Mouse (Mus musculus): ENCODE results near the gene Gm8882. TPM values are rescaled to one million over a fixed set of nuclear protein-coding genes. Genes with fewer than 3 reads are reported as not detected.
"Not testable (repeated sequence)": the region's sequence is repeated elsewhere in the genome, so short reads cannot be mapped to it uniquely, and the experiment has no call there.

The Gm8882 gene
- polyA plus RNA-seq (2015; fragmentation: Nextera tagmentation; extraction: Ambion mirVana), result not detected in 2 replicates

- not testable (repeated sequence) for ATAC-seq
These were observed at the start of gene Gm8882 for GRCm38 (mm10) chr6:132364034-132364433. Gm8882 (minus strand) TSS chr6:132364134.

DNA sequence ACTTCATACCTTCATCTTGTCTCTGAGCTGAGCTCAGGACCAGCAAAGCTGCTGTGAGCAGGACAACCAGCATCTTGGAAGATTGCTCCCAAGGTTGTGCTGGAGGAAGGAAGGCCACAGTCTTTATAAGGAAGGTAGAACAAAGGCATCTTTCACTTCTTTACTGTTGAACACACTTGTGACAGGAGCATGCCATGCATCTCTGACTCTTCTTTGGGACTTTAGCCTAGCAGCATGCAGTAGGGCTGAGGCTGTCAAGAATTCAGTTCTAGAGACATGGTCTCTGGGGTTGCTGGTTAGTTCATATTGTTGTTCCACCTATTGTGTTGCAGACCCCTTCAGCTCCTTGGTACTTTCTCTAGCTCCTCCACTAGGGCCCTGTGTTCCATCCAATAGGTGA is 49.3 kb downstream of the Gm8882 start, which contains the start of gene Prpmp5:
Gene Prpmp5 (minus strand): TSS at position 101 of the 400 bp plus-strand sequence.
- not testable (repeated sequence) for H3K27ac ChIP-seq, ATAC-seq

More at GRCm38 (mm10) chr6:132364034-132364433, at the start of gene Gm8882:
- WGBS, result 77% methylated on average over 1 of the region's 1 CpGs
- H3K27me3 ChIP-seq (replicated peaks); H3K27ac ChIP-seq; H3K36me3 ChIP-seq; H3K4me3 ChIP-seq (replicated peaks); H3K4me1 ChIP-seq (replicated peaks); H3K9me3 ChIP-seq; H3K4me2 ChIP-seq (replicated peaks); H3K9ac ChIP-seq: not testable (repeated sequence)

More for the DNA sequence above, 49.3 kb downstream of the Gm8882 start, which contains the start of gene Prpmp5:
- not testable (repeated sequence) for H3K36me3 ChIP-seq; H3K4me2 ChIP-seq (replicated peaks); H3K9ac ChIP-seq; H3K4me1 ChIP-seq (replicated peaks); H3K4me3 ChIP-seq (replicated peaks); H3K9me3 ChIP-seq; H3K27me3 ChIP-seq (replicated peaks)

Other genes starting within 250 kb of the Gm8882 start
- not detected in 2 replicates for gene Prb1, start 153.6 kb downstream of the Gm8882 start, polyA plus RNA-seq (2015; fragmentation: Nextera tagmentation; extraction: Ambion mirVana)
- not detected in 2 replicates for gene Prpmp5, start 49.4 kb downstream of the Gm8882 start, polyA plus RNA-seq (2015; fragmentation: Nextera tagmentation; extraction: Ambion mirVana)
- not detected in 2 replicates for gene Prh1, start 205.7 kb upstream of the Gm8882 start, polyA plus RNA-seq (2015; fragmentation: Nextera tagmentation; extraction: Ambion mirVana)
- gene Prp2, start 231.8 kb upstream of the Gm8882 start, polyA plus RNA-seq (2015; fragmentation: Nextera tagmentation; extraction: Ambion mirVana), result not detected in 2 replicates

Measured in intestine, embryonic 15.5 days (tissue).